Mouse (Mus musculus) limb, embryonic 14.5 days (tissue): ENCODE measurements around the gene Camk2b. TPM values are rescaled to one million over a fixed set of nuclear protein-coding genes. Genes with fewer than 3 reads are reported as not detected.

ENCODE experiments used
- ATAC-seq: fragments of 200-750 bp; cut with Nextera tagmentation; 2 replicates; pipeline ENCODE4 v1.8.0; 2017; ENCODE audit warnings: low read depth, moderate number of reproducible peaks, moderate TSS enrichment; ENCODE audit not compliant: low FRiP score
- DNase-seq: peaks from one replicate; pipeline ENCODE4 v3.0.0-alpha.2; 2015; ENCODE audit warnings: low spot score
- H3K27ac ChIP-seq: fragments of 300-500 bp; sonication (generic); replicated peaks from 2 replicates; pipeline ENCODE4 v1.5.1; 2014; ENCODE audit warnings: low read depth, mild to moderate bottlenecking, low read length, moderate library complexity, mixed read lengths
- H3K27me3 ChIP-seq: fragments of 300-500 bp; sonication (generic); 2 replicates; pipeline ENCODE4 v1.6.1; 2014; ENCODE audit warnings: low read length, mixed read lengths; ENCODE audit not compliant: control insufficient read depth, insufficient read depth
- H3K36me3 ChIP-seq: fragments of 300-500 bp; sonication (generic); 2 replicates; pipeline ENCODE4 v1.6.1; 2014; ENCODE audit warnings: mild to moderate bottlenecking, low read length, moderate library complexity, mixed read lengths; ENCODE audit not compliant: control insufficient read depth, insufficient read depth
- H3K4me1 ChIP-seq: fragments of 300-500 bp; sonication (generic); 2 replicates; pipeline ENCODE4 v1.6.1; 2014; ENCODE audit warnings: antibody characterized with exemption, low read length, mixed read lengths; ENCODE audit not compliant: control insufficient read depth, insufficient read depth
- H3K4me2 ChIP-seq: fragments of 300-500 bp; sonication (generic); replicated peaks from 2 replicates; pipeline ENCODE4 v1.6.1; 2014; ENCODE audit warnings: low read depth, mild to moderate bottlenecking, low read length, moderate library complexity; ENCODE audit not compliant: severe bottlenecking
- H3K4me3 ChIP-seq: fragments of 300-500 bp; sonication (generic); replicated peaks from 2 replicates; pipeline ENCODE4 v1.5.1; 2014; ENCODE audit warnings: low read length
- H3K9ac ChIP-seq: fragments of 300-500 bp; sonication (generic); 2 replicates; pipeline ENCODE4 v1.6.1; 2014; ENCODE audit warnings: mild to moderate bottlenecking, low read depth, low read length, moderate library complexity; ENCODE audit not compliant: severe bottlenecking
- H3K9me3 ChIP-seq: fragments of 300-500 bp; sonication (generic); 2 replicates; pipeline ENCODE4 v1.6.1; 2016; ENCODE audit warnings: low read length; ENCODE audit not compliant: control insufficient read depth
- POLR2A ChIP-seq: fragments of 200-500 bp; IDR thresholded peaks from 2 replicates; pipeline ENCODE4 v1.8.0; 2012; ENCODE audit warnings: inconsistent platforms, mild to moderate bottlenecking, moderate library complexity, borderline replicate concordance; ENCODE audit not compliant: insufficient read depth, insufficient read length; ENCODE audit errors: extremely low read depth
- WGBS: fragments of 180-500 bp; shearing (Covaris S2); extraction: QIAGEN DNeasy Blood & Tissue Kit; methylation state at CpG from one replicate; pipeline ENCODE4 v1.1.7; 2014; 5-methylcytosine and 5-hydroxymethylcytosine counted together
- polyA plus RNA-seq, 2 experiments: library from polyadenylated mRNA; depleted of rRNA in 1 of 2; stranded (reverse) in 1 of 2; unstranded in 1 of 2; fragments of >200 nt; fragmentation: Nextera tagmentation in 1 of 2; extraction: Ambion mirVana in 1 of 2; gene quantifications; 2 replicates each; pipeline versions ENCODE4 v1.2.1 to v1.2.3; 2012 to 2014

Gene Camk2b
- polyA plus RNA-seq, 2 experiments, result 1.5 to 3.5 TPM

DNA sequence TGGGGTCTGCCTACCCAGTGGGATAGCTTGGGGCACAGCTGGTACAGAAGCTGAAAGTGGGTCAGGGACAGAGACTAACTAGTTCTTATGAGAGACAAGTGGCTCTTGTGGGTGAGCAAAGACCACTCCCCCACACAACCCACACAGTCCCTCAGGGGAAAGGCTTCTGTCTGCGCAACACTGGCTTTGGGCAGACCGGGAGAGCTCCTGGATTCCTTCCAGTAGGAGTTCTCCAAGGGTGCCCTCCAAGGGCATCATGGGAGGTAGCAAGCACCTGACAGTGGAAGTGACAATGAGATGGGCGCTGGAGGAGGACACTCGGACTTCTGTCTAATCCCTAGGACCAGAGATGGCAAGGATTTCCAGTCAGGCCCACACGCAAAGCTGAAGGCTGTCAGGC lies 45.8 kb downstream of the Camk2b start:
- Histone ChIP-seq H3K9me3 (no peaks in the 10 kb centered on the region), H3K27ac (no peak overlapping the region), H3K9ac (no peak overlapping the region), H3K4me1 (no peaks in the 10 kb centered on the region), H3K4me2 (no peak overlapping the region), H3K4me3 (no peak overlapping the region), H3K27me3 (no peaks in the 10 kb centered on the region), H3K36me3 (no peaks in the 10 kb centered on the region)
- DNase-seq (no peak), ATAC-seq (no peak)
- WGBS, result 82% methylated on average over 5 of the region's 5 CpGs
- TF ChIP-seq POLR2A, result no peak

DNA sequence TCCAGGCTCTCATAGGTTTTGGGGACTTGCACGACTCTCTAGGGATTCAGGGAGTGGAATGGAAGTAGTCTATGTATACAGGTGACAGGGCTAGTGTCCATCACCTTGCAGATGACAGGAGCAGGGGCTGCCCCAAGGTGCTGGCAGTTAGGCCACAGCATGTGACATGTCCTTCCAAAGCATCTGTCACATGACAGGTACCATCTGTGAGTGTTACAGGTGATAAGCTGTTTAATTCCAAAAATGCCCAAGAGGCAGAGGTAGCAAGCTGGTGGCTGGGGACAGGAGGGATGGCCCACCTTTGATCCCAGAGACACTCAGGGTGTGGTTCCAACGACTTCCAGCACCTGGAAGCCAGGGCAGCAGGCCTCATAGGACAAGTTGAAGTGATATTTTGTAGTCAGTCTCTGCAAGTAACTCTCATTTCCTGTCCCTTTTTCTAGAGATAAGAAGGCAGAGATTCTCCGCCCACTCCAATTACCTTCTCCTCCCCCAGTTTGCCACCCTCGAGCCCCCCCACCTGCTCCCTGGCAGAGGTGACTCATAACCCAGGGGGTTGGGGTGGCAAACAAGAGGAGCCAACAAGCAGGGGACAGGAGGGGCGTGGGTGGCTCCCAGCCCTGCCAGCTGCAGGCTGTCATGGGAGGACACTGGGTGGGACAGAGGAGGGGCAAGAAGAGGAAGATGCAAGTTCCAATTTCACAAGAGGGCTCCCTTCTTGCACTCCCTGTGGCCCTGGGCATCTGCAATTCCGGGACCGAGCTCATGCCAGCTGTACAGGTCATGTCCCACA lies 47.7 kb downstream of the Camk2b start:
- WGBS, result 51% methylated on average over 7 of the region's 7 CpGs
- Histone ChIP-seq H3K9ac (no peak overlapping the region), H3K4me1 (no peaks in the 10 kb centered on the region), H3K4me2 (no peak overlapping the region), H3K27me3 (no peaks in the 10 kb centered on the region), H3K4me3 (no peak overlapping the region), H3K27ac (no peak overlapping the region), H3K36me3 (no peaks in the 10 kb centered on the region), H3K9me3 (no peaks in the 10 kb centered on the region)
- no peak for ATAC-seq
- no peak for DNase-seq
- TF ChIP-seq POLR2A, result no peak

DNA sequence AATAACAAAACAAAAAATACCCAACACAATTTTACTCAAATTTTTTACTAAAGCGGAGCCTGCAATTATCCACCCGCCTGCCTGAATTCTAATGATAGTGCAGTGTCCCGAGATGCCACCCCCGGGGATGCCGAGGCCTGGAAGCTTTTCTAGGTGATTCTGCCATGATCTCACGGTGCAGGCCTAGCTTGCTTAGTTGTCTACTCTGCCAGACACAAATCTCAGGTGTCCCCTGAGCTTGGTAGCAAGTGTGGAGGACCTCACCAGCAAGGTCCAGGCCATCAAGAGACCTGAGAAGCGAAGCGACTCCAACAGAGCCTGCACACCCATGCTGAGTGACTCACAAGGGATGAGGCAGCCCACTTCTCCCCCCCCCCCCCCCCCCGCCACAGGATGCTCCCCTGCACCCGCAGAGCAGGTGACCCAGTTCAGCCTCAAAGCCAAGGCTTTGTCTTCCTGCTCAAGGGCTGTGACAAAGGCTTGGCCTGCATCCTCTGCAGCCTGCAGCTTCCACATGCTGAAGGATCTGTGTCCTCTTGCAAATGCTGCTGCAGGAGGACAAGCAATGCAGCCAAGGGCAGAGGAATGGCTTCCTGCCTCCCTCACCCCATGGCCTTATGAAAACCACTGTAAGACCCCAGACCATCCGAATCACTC lies 48.5 kb downstream of the Camk2b start:
- H3K27ac ChIP-seq, result no peak overlapping the region
- no peak overlapping the region for H3K9ac ChIP-seq
- WGBS, result 62% methylated on average over 11 of the region's 11 CpGs
- DNase-seq (no peak), ATAC-seq (no peak)
- no peak for TF ChIP-seq POLR2A
- H3K4me1 ChIP-seq, result no peaks in the 10 kb centered on the region
- no peaks in the 10 kb centered on the region for H3K27me3 ChIP-seq
- no peak overlapping the region for H3K4me3 ChIP-seq
- no peaks in the 10 kb centered on the region for H3K36me3 ChIP-seq
- no peak overlapping the region for H3K4me2 ChIP-seq
- no peaks in the 10 kb centered on the region for H3K9me3 ChIP-seq

DNA sequence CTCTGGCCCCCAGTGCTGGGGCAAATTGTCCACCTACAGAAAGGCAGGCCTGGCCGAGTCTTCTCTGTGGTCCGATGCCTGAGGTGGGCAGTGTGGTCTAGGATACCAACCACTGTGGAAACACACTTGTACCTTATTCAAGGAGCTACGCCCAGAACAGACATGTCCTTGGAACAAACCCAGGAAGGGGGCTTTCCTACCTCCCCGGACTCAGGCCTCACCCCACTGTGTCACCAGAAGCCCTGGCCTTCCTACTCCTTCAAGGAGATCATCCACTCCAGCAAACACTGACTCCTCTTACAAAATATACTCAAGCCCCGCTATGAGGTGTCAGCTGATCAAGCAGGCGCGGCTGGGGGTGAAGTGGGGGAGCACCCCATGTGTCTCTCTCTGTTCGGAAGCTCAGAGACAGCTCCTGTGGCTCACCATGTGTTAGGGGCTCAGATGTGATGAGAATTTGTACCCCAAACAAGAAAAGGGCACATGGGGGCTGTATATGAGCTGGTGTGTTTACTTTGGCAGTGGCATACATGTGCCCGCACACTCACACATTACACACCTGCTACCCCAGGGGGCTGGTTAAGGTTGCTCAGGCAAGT lies 49.3 kb downstream of the Camk2b start:
- ATAC-seq (no peak), DNase-seq (no peak)
- no peak overlapping the region for H3K9ac ChIP-seq
- H3K36me3 ChIP-seq, result no peaks in the 10 kb centered on the region
- H3K9me3 ChIP-seq, result no peaks in the 10 kb centered on the region
- H3K27ac ChIP-seq, result no peak overlapping the region
- 63% methylated on average over 9 of the region's 9 CpGs for WGBS
- H3K4me2 ChIP-seq, result no peak overlapping the region
- H3K4me3 ChIP-seq, result no peak overlapping the region
- no peaks in the 10 kb centered on the region for H3K4me1 ChIP-seq
- TF ChIP-seq POLR2A, result no peak
- no peaks in the 10 kb centered on the region for H3K27me3 ChIP-seq

DNA sequence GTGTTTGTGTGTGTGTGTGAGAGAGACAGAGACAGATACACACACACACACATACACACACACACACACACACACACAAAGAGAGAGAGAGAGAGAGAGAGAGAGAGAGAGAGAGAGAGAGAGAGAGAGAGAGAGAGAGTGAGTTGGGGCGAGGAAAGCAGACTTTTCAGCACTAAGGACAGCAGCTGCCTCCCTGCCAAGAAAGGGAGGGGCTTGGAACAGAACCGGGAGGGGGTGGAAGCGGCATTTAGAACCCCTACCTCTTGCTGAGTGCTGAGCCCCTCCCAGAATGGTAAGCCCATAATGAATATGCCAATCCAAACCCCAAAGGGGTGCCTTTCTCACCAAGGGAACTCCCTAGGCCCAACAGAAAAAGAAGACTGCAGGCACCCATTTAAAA lies 49.8 kb downstream of the Camk2b start:
- no peak overlapping the region for H3K4me2 ChIP-seq
- no peaks in the 10 kb centered on the region for H3K36me3 ChIP-seq
- H3K4me3 ChIP-seq, result no peak overlapping the region
- ATAC-seq (no peak), DNase-seq (peak; percentile 66)
- no peaks in the 10 kb centered on the region for H3K27me3 ChIP-seq
- WGBS, result 7% methylated on average over 3 of the region's 3 CpGs
- no peak overlapping the region for H3K27ac ChIP-seq
- no peaks in the 10 kb centered on the region for H3K9me3 ChIP-seq
- no peaks in the 10 kb centered on the region for H3K4me1 ChIP-seq
- no peak for TF ChIP-seq POLR2A
- H3K9ac ChIP-seq, result no peak overlapping the region
